Mouse (Mus musculus): Measurements from ENCODE around the gene Serpina1b. TPM values are rescaled to one million over a fixed set of nuclear protein-coding genes. Genes with fewer than 3 reads are reported as not detected.
"Not testable (repeated sequence)": the region's sequence is repeated elsewhere in the genome, so short reads cannot be mapped to it uniquely, and the experiment has no call there.

Serpina1b gene
- 0.39 TPM in 1 of 2 replicates, not detected in the other for polyA plus RNA-seq (2014; fragmentation: Nextera tagmentation; extraction: Ambion mirVana)

GRCm38 (mm10) chr12:103830273-103830672, at the start of gene Serpina1b:
Serpina1b (minus strand) TSS chr12:103830373.
- not testable (repeated sequence) for H3K4me1 ChIP-seq (ENCODE audit: insufficient read depth); H3K27ac ChIP-seq (ENCODE audit: low read depth); DNase-seq; H3K9me3 ChIP-seq (ENCODE audit: low read depth, low read length); H3K27me3 ChIP-seq (ENCODE audit: insufficient read depth, low read length); H3K4me3 ChIP-seq (ENCODE audit: low read depth, low read length); H3K4me2 ChIP-seq; H3K9ac ChIP-seq; H3K36me3 ChIP-seq (ENCODE audit: insufficient read depth); ATAC-seq (ENCODE audit: insufficient read depth)
- 76% methylated on average over 4 of the region's 4 CpGs for WGBS

GRCm38 (mm10) chr12:103866873-103867272, 36.7 kb upstream of the Serpina1b start:
- ATAC-seq (ENCODE audit: insufficient read depth); H3K27ac ChIP-seq (ENCODE audit: low read depth); DNase-seq; H3K36me3 ChIP-seq (ENCODE audit: insufficient read depth); H3K9ac ChIP-seq; H3K9me3 ChIP-seq (ENCODE audit: low read depth, low read length); H3K4me1 ChIP-seq (ENCODE audit: insufficient read depth); H3K4me3 ChIP-seq (ENCODE audit: low read depth, low read length); H3K27me3 ChIP-seq (ENCODE audit: insufficient read depth, low read length); H3K4me2 ChIP-seq: not testable (repeated sequence)
- WGBS = 61% methylated on average over 1 of the region's 1 CpGs

GRCm38 (mm10) chr12:103863101-103863974, 33.2 kb upstream of the Serpina1b start, which contains the start of gene Serpina1a:
Serpina1a (minus strand) TSS chr12:103863562.
- H3K36me3 ChIP-seq (ENCODE audit: insufficient read depth); H3K4me1 ChIP-seq (ENCODE audit: insufficient read depth); DNase-seq; H3K27me3 ChIP-seq (ENCODE audit: insufficient read depth, low read length); H3K4me2 ChIP-seq; H3K9ac ChIP-seq; ATAC-seq (ENCODE audit: insufficient read depth); H3K4me3 ChIP-seq (ENCODE audit: low read depth, low read length); H3K9me3 ChIP-seq (ENCODE audit: low read depth, low read length); H3K27ac ChIP-seq (ENCODE audit: low read depth): not testable (repeated sequence)
- 70% methylated on average over 9 of the region's 9 CpGs for WGBS

- DNase-seq = no peak
- no peak overlapping the region for H3K9ac ChIP-seq
- ATAC-seq (ENCODE audit: insufficient read depth) = no peak
- no peaks in the 10 kb centered on the region for H3K36me3 ChIP-seq (ENCODE audit: insufficient read depth)
- TF ChIP-seq CTCF (IDR thresholded peaks at IDR 0.05; ENCODE audit: low read depth) = no peak
- H3K4me1 ChIP-seq (ENCODE audit: insufficient read depth) = no peaks in the 10 kb centered on the region
- H3K9me3 ChIP-seq (ENCODE audit: low read depth, low read length) = no peaks in the 10 kb centered on the region
- no peak overlapping the region for H3K4me3 ChIP-seq (ENCODE audit: low read depth, low read length)
- 50% methylated on average over 3 of the region's 3 CpGs for WGBS
- H3K27ac ChIP-seq (ENCODE audit: low read depth) = no peak overlapping the region
- H3K4me2 ChIP-seq = no peak overlapping the region
- no peaks in the 10 kb centered on the region for H3K27me3 ChIP-seq (ENCODE audit: insufficient read depth, low read length)
Observed at GRCm38 (mm10) chr12:103860976-103861375, 30.8 kb upstream of the Serpina1b start.

- H3K9ac ChIP-seq; H3K4me2 ChIP-seq; H3K27ac ChIP-seq (ENCODE audit: low read depth); H3K9me3 ChIP-seq (ENCODE audit: low read depth, low read length); H3K4me3 ChIP-seq (ENCODE audit: low read depth, low read length); H3K27me3 ChIP-seq (ENCODE audit: insufficient read depth, low read length); DNase-seq; H3K36me3 ChIP-seq (ENCODE audit: insufficient read depth); H3K4me1 ChIP-seq (ENCODE audit: insufficient read depth); ATAC-seq (ENCODE audit: insufficient read depth): not testable (repeated sequence)
- 74% methylated on average over 3 of the region's 4 CpGs for WGBS
Observed at GRCm38 (mm10) chr12:103860571-103860970, 30.4 kb upstream of the Serpina1b start.

GRCm38 (mm10) chr12:103859584-103859983, 29.4 kb upstream of the Serpina1b start:
- not testable (repeated sequence) for ATAC-seq (ENCODE audit: insufficient read depth); H3K27me3 ChIP-seq (ENCODE audit: insufficient read depth, low read length); H3K4me3 ChIP-seq (ENCODE audit: low read depth, low read length); H3K27ac ChIP-seq (ENCODE audit: low read depth); H3K9me3 ChIP-seq (ENCODE audit: low read depth, low read length); DNase-seq; H3K9ac ChIP-seq; H3K4me1 ChIP-seq (ENCODE audit: insufficient read depth); H3K4me2 ChIP-seq; H3K36me3 ChIP-seq (ENCODE audit: insufficient read depth)
- WGBS = 65% methylated on average over 3 of the region's 3 CpGs

- not testable (repeated sequence) for H3K4me1 ChIP-seq (ENCODE audit: insufficient read depth); H3K9me3 ChIP-seq (ENCODE audit: low read depth, low read length); H3K27me3 ChIP-seq (ENCODE audit: insufficient read depth, low read length); H3K27ac ChIP-seq (ENCODE audit: low read depth); DNase-seq; H3K36me3 ChIP-seq (ENCODE audit: insufficient read depth); H3K4me2 ChIP-seq; ATAC-seq (ENCODE audit: insufficient read depth); H3K4me3 ChIP-seq (ENCODE audit: low read depth, low read length); H3K9ac ChIP-seq
- WGBS = 80% methylated on average over 2 of the region's 2 CpGs
Observed at GRCm38 (mm10) chr12:103853032-103853431, 22.9 kb upstream of the Serpina1b start.

GRCm38 (mm10) chr12:103827661-103828372, 2.4 kb downstream of the Serpina1b start:
- H3K4me1 ChIP-seq (ENCODE audit: insufficient read depth); H3K27ac ChIP-seq (ENCODE audit: low read depth); H3K4me2 ChIP-seq; ATAC-seq (ENCODE audit: insufficient read depth); H3K36me3 ChIP-seq (ENCODE audit: insufficient read depth); H3K9ac ChIP-seq; H3K9me3 ChIP-seq (ENCODE audit: low read depth, low read length); DNase-seq; H3K27me3 ChIP-seq (ENCODE audit: insufficient read depth, low read length); H3K4me3 ChIP-seq (ENCODE audit: low read depth, low read length): not testable (repeated sequence)
- 74% methylated on average over 6 of the region's 6 CpGs for WGBS

GRCm38 (mm10) chr12:103823826-103824225, 6.3 kb downstream of the Serpina1b start:
- not testable (repeated sequence) for H3K4me3 ChIP-seq (ENCODE audit: low read depth, low read length); H3K36me3 ChIP-seq (ENCODE audit: insufficient read depth); DNase-seq; ATAC-seq (ENCODE audit: insufficient read depth); H3K4me1 ChIP-seq (ENCODE audit: insufficient read depth); H3K27ac ChIP-seq (ENCODE audit: low read depth); H3K27me3 ChIP-seq (ENCODE audit: insufficient read depth, low read length); H3K9ac ChIP-seq; H3K4me2 ChIP-seq; H3K9me3 ChIP-seq (ENCODE audit: low read depth, low read length)
- WGBS = 72% methylated on average over 5 of the region's 5 CpGs

GRCm38 (mm10) chr12:103773246-103773851, 56.8 kb downstream of the Serpina1b start, which contains the start of gene Serpina1d:
Serpina1d (minus strand) TSS chr12:103773592.
- H3K27me3 ChIP-seq (ENCODE audit: insufficient read depth, low read length); ATAC-seq (ENCODE audit: insufficient read depth); H3K27ac ChIP-seq (ENCODE audit: low read depth); H3K9me3 ChIP-seq (ENCODE audit: low read depth, low read length); H3K4me2 ChIP-seq; H3K36me3 ChIP-seq (ENCODE audit: insufficient read depth); H3K4me1 ChIP-seq (ENCODE audit: insufficient read depth); H3K9ac ChIP-seq; DNase-seq; H3K4me3 ChIP-seq (ENCODE audit: low read depth, low read length): not testable (repeated sequence)
- WGBS = 73% methylated on average over 6 of the region's 6 CpGs

Data from lung, embryonic 14.5 days (tissue).